Mouse (Mus musculus) kidney, adult 2 months (tissue): ENCODE measurements around the gene Zfp600. TPM values are rescaled to one million over a fixed set of nuclear protein-coding genes. Genes with fewer than 3 reads are reported as not detected.
"Not testable (repeated sequence)": the region's sequence is repeated elsewhere in the genome, so short reads cannot be mapped to it uniquely, and the experiment has no call there.

Experiments
- DNase-seq: peaks from one replicate; pipeline ENCODE4 v3.0.0; 2021
- H3K27ac ChIP-seq: fragments of 200-500 bp; 2 replicates; pipeline ENCODE4 v1.5.1; 2012; ENCODE audit warnings: low read depth, low read length, control low read depth, inconsistent platforms; ENCODE audit not compliant: insufficient read depth
- H3K27me3 ChIP-seq: fragments of 200-500 bp; replicated peaks from 2 replicates; pipeline ENCODE4 v1.6.1; 2012; ENCODE audit warnings: mild to moderate bottlenecking, moderate library complexity, low read length, inconsistent platforms; ENCODE audit not compliant: control insufficient read depth, insufficient read depth
- H3K36me3 ChIP-seq: fragments of 200-500 bp; 2 replicates; pipeline ENCODE4 v1.6.1; 2012; ENCODE audit warnings: mild to moderate bottlenecking, moderate library complexity, low read length, inconsistent platforms; ENCODE audit not compliant: control insufficient read depth, insufficient read depth
- H3K4me1 ChIP-seq: fragments of 200-500 bp; 2 replicates; pipeline ENCODE4 v1.6.1; 2011; ENCODE audit warnings: low read length; ENCODE audit not compliant: control insufficient read depth, insufficient read depth
- H3K4me3 ChIP-seq: fragments of 200-500 bp; 2 replicates; pipeline ENCODE4 v1.5.1; 2011; ENCODE audit warnings: mild to moderate bottlenecking, low read depth, low read length, control low read depth; ENCODE audit not compliant: insufficient read depth
- WGBS: fragments of 180-500 bp; shearing (Covaris S2); methylation state at CpG from one replicate; pipeline ENCODE4 v1.1.7; 2018; 5-methylcytosine and 5-hydroxymethylcytosine counted together
- polyA plus RNA-seq: library from polyadenylated mRNA; depleted of rRNA; stranded (reverse); fragments of >200 nt; gene quantifications from 2 replicates; pipeline ENCODE4 v1.2.3, GENCODE M21; 2012; rRNA removed

Gene Zfp600
- not detected in 2 replicates for polyA plus RNA-seq

DNA sequence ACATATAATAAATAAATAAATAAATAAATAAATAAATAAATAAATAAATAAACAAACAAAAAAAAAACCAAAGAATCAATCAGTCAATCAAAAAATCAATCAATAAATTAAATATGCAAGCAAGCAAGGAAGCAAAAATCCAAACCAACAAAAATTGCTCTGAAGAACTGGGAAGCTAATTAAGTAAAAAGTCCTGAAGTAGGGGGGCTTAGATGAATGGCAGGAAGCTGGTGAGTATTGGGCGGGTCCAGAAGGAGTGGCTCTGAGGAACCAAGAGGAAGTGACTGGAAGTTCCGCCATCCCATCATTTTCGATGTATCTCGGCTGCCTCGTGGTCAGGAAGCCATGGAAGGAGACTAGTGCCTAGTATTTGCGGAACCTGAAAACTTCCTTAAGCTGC is at the start of gene Zfp600:
Gene Zfp600, plus strand, starts transcription at position 301 of the 400 bp plus-strand sequence.
- not testable (repeated sequence) for H3K4me1 ChIP-seq, DNase-seq, H3K27ac ChIP-seq, H3K36me3 ChIP-seq, H3K27me3 ChIP-seq, H3K4me3 ChIP-seq
- WGBS = no CpG with 5 or more reads among the region's 6 CpGs

DNA sequence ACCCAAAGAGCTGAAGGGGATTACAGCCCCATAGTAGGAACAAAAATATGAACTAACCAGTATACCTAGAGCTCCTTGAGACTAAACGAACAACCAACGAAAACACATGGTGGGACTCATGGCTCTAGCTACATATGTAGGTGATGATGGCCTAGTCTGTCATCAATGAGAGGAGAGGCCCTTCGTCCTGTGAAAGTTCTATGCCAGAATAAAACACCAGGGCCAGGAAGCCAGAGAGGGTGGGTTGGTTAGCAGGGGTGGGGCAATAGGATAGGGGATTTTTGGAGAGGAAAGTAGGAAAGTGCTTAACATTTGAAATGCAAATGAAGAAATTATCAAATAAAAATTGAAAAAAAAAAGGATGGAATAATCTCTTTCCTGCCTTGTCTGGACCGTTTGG is 6.3 kb downstream of the Zfp600 start:
- not testable (repeated sequence) for H3K4me1 ChIP-seq, H3K4me3 ChIP-seq, H3K36me3 ChIP-seq, DNase-seq, H3K27ac ChIP-seq, H3K27me3 ChIP-seq
- WGBS = 73% methylated on average over 4 of the region's 4 CpGs

DNA sequence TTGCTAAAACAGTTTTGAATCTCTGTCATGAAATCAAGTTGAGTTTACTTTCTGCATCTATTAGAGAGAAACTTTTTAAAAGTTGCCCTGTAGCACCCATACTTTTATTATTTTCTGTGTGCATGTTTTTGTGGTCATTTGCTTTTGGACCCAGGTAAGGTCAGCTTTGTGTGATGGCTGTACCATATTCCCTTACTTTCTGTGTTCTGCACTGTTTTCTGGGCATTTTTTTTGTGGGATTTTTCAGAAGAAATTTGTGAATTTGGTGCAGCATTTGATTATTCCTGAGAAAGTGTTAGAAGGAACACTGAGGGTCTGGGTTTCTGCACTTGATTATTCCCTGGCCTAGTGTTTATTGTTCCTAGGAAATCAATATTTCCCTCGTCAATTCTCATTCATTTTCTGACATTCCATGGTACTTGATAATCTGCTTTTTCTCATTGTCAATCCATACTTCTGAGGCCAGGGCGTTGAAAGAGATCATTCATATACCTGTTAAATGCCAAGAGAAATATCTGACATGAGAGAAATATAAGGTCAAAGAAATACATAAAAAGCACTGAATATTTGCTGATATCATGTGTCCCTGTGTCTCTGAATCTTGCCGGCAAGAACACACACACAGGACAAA is 10.7 kb downstream of the Zfp600 start:
- WGBS = 80% methylated on average over 3 of the region's 3 CpGs
- H3K27ac ChIP-seq = not testable (repeated sequence)

DNA sequence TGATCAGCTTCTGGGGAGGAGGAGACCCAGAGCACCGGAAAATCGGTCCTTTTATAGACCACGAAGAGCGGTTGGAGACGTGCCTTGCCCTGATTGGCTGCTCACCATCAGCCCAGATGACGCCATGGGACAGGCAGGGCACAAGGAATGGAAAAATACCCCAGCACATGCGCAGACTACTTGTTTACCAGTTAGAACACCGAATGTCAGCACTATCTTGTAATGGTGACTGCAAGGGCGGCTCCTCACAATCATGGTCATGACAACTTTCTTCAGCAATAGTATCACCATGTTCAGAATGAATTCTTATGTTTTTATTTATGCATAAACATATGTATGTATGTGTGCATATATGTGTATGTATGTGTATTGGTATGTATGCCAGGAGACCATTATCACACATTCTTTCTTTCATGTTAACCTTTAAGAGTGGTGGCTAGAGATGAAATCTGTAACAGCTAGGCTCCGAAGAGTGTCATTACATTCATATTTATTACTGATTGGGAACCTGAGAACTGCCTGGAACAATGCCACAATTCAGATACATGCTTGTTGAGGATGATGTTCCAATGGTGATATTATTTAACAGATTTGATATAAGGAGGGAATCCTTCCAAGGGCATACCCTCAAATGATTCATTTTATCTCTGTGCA is 11.4 kb downstream of the Zfp600 start:
- peak; percentile 32 for DNase-seq
- H3K36me3 ChIP-seq, H3K27ac ChIP-seq, H3K4me1 ChIP-seq, H3K4me3 ChIP-seq, H3K27me3 ChIP-seq: not testable (repeated sequence)
- 79% methylated on average over 10 of the region's 10 CpGs for WGBS

More for the DNA sequence above, 10.7 kb downstream of the Zfp600 start:
- H3K4me3 ChIP-seq, H3K27me3 ChIP-seq, DNase-seq, H3K4me1 ChIP-seq, H3K36me3 ChIP-seq: not testable (repeated sequence)

DNA sequence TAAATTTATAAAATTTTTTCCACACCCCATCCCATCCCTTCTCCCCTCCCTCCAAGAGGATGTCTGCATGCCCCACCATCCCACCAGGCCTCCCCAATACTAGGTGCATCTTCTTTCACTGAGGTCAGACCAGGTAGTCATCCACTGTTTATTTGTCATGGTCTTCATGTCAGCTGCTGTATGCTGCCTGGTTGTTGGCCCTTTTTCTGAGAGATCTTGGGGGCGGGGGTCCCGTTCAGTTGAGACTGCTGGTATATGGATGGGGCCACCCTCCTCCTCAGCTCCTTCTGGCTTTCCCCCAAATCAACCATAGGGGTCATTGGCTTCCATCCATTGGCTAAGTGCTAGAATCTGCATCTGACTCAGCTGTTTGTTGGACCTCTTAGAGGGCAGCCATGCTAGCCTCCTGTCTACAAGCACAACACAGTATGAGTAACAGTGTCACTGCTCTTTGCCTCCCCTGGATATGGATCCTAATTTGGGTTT is 12.1 kb downstream of the Zfp600 start:
- not testable (repeated sequence) for H3K4me3 ChIP-seq, H3K27ac ChIP-seq, H3K36me3 ChIP-seq, H3K27me3 ChIP-seq, DNase-seq, H3K4me1 ChIP-seq
- no CpG with 5 or more reads among the region's 2 CpGs for WGBS

DNA sequence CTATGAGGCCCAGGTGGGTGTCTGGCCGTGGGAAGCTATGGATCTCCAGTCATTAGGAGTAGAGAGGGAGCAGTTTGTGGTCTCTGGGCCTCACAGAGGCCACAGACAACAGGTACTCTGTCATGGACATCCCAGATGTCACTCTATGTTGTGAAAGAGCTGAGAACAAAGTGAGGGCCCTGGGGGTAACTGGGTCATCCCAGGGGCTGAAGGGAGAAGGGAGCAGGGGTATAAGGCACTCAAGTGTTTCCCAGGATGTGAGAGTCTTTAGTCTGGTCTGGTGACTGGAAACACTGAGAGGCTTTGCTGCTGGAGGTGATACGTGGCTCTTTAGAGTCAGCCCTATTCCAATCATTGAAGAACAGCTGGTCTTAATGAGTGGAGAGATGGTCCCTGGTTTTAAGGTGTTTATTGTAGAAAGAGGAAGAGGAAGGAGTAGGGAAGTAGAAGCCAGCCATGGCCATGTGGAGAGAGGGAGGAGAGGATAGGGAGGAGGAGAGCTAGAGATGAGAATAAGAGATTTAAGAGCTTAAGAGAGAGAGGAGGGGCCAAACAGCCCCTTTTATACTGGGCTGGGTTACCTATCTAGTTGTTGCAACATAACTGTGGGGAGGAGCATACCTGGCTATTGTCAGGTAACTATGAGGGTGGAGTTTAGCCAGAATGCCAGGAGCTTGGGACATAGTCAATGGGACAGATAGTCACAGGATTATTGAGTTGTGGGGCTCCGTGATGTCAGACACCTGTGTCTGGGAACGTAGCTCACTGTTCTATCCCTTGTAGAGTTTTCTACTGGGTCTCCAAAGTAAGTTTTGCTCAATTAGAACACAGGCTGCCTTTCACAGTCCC is 17.0 kb downstream of the Zfp600 start:
- not testable (repeated sequence) for H3K27ac ChIP-seq, H3K27me3 ChIP-seq, H3K36me3 ChIP-seq, H3K4me1 ChIP-seq, H3K4me3 ChIP-seq
- WGBS = 54% methylated on average over 4 of the region's 4 CpGs
- peak; percentile 34 for DNase-seq

DNA sequence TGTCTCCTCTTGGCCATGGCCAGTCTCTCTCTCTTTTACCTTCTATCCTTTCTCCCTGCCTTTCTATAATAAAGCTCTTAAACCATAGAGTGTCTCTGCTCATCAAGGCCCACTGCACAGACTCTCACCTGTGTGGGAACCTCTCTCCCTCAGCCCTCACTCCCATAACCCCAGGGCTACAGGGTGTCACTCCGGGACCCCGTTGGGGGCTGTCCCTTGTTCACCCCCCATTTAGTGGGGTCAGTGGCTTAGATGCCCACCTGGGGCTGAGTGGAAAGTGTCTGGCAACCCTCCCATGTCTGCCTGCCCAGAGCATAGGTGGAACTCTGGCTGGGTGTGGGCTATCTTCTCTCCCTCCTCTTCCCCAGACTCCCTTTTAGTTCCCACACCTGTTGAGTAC is 47.7 kb downstream of the Zfp600 start:
- not testable (repeated sequence) for DNase-seq
- 89% methylated on average over 2 of the region's 2 CpGs for WGBS

DNA sequence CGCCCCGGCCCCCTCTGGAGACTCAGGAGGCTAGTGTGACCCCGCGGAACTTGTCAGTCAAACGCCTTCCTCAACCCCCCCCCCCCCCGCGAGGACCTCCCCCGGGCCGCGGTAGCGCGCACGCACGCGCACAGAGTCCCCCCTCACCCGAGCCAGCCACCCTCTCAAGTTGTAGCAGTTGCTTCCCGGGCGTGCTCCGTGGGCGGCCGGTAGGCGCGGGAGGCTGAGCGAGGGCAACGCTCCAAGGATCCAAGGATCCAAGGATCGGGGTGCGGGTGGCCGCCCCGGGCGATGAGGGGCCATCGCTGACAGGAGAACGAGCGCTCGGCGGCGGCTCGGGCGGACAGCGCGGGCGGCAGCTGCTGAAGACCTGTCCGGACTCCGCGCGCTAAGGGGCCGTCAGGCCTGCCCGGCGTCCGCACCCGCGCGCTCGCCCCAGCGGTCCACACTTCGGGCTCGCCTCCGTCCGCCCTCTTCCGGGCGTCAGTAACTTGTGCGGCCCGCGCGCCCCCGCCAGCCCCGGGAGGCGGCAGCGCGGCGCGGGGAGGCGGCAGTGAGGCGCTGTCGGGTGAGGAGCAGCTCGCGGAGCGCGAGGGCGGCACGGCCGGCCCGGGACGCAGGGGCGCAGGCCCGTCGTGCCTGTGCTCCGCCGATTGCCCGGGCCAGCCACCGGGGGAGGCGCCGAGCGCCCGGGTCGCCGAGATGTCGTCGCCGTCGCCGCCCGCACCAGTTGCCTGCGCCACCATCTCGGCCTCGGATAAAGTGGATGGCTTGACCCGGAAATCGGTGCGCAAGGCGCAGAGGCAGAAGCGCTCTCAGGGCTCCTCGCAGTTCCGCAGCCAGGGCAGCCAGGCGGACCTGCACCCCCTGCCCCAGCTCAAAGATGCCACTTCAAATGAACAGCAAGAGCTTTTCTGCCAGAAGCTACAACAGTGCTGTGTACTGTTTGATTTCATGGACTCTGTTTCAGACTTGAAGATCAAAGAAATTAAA is 82.9 kb downstream of the Zfp600 start:
- H3K4me3 ChIP-seq, H3K27ac ChIP-seq, H3K36me3 ChIP-seq, H3K27me3 ChIP-seq, H3K4me1 ChIP-seq, DNase-seq: not testable (repeated sequence)
- WGBS = 5% methylated on average over 34 of the region's 113 CpGs

More for the DNA sequence above, 47.7 kb downstream of the Zfp600 start:
- not testable (repeated sequence) for H3K27me3 ChIP-seq, H3K27ac ChIP-seq, H3K36me3 ChIP-seq, H3K4me3 ChIP-seq, H3K4me1 ChIP-seq

DNA sequence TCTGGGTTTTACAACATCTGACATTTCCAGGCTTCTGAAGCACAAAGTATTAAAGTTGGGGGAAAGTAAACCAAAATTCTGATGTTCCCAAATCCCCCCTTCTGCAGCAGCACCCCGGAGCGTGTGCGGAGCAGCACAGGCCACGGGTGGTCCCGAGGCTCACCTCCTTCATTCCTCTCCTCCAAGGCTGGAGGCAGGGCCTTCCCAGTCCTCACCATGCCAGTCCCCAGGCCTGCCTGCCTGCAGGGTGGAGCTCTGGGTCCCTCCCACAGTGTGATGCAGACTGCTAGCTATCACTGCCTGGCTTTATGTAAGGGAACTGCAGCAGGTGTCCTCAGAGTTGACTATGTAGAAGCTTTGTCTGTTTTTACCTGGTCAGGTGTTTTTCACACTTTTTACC is 85.5 kb downstream of the Zfp600 start:
- WGBS = 66% methylated on average over 5 of the region's 5 CpGs
- H3K36me3 ChIP-seq, DNase-seq: not testable (repeated sequence)

More for the DNA sequence above, 85.5 kb downstream of the Zfp600 start:
- not testable (repeated sequence) for H3K27me3 ChIP-seq, H3K27ac ChIP-seq, H3K4me1 ChIP-seq, H3K4me3 ChIP-seq
